Mouse (Mus musculus) heart, adult 18-20 months (tissue): Measurements from ENCODE around the gene Zfp853. TPM values are rescaled to one million over a fixed set of nuclear protein-coding genes. Genes with fewer than 3 reads are reported as not detected.
A peak's percentile ranks its signal among the peaks of the same experiment; 100 is the strongest.

ENCODE experiments used
- DNase-seq, 2 experiments: peaks; one replicate each; pipeline ENCODE4 v3.0.0; 2021 to 2022; ENCODE audit warnings: mixed read lengths in 1 of 2
- total RNA-seq, 2 experiments: library from RNA; stranded (reverse); gene quantifications; 2 replicates each; pipeline ENCODE4 v1.2.3; 2021

The Zfp853 gene
- total RNA-seq, 2 experiments from 2014 or later, result 0.13 TPM; not detected in 1

DNA sequence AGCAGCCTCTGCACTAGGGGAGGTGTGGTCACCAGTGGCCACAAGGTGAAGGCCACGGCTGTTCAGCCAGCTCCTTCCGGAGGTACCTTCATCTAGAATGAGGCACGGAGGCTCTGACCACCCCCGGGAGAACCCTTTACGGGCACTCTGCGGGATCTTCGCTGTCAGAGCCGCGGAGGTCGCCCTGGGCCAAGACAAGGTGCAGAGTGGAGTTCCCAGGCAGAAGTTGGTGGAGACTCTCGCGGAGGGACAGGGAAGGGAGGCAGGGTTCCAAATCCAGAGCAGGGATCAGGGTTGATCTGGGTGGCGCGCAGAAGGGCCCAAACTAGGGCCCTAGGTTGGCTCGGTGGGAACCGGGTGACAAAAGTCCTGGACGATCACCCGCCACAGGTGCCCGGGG lies 544 bp downstream of the Zfp853 start:
- no peak for DNase-seq

DNA sequence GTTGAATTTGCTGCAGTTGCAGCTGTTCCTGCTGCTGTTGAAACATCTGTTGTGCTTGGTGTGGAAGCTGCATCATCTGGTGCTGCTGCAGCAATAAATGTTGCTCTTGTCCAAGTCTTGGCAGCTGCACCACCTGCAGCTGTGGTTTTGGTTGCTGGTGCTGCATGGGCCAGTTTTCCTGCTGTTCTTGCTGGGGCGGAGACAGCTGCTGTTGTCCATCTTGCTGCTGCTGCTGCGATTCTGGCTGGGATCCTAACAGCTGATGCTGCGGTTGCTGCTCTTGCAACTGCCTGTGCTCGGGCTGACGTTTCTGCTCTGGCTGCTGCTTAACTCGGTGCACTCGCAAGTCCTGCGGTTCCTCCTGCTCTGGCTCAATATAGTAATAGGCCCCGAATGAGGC lies 4.1 kb downstream of the Zfp853 start:
- DNase-seq, result no peak

DNA sequence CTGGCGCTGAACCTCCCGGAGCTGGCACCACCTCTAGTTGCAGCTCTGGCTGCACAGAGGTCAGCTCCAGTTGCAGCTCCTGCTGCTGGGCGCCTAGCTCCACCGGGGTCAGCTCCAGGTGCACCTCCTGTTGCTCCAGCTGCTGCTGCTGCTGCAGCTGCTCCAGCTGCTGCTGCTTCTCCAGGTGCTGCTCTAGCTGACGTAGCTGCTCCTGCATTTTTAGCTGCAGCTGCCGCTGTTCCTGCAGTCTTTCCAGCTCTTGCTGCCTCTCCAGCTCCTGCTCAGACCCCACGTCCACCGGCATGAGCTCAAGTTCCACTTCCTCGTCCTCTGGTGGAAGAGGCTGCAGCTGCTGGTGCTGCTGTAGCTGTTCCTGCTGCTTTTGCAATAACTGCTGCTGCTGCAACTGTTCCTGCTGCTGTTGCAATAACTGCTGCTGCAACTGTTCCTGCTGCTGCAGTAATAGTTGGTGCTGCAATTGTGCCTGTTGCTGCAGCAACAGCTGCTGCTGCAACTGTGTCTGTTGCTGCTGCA lies 5.0 kb downstream of the Zfp853 start:
- no peak for DNase-seq

DNA sequence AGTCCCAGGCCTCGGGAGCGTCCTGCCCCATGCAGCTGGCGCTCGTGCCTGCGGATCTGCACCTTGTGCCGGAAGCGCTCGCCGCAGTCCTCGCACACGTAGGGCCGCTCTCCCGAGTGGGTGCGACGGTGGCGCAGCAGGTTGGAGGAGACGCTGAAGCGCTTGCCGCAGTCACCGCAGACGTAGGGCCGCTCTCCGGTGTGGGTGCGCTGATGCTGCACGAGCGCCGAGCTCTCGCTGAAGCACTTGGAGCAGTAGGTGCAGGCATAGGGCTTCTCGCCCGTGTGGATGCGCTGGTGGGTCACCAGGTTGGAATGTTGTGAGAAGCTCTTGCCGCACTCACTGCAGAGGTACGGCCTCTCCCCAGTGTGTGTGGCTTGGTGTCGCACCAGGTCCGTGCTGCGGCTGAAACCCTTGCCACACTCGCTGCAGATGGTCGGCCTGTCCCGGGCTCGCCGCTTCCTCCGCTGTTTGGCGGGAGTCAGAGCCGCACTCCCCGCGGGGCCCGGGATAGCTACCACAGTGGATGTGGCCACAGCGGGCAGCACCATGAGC lies 5.6 kb downstream of the Zfp853 start:
- no peak for DNase-seq

DNA sequence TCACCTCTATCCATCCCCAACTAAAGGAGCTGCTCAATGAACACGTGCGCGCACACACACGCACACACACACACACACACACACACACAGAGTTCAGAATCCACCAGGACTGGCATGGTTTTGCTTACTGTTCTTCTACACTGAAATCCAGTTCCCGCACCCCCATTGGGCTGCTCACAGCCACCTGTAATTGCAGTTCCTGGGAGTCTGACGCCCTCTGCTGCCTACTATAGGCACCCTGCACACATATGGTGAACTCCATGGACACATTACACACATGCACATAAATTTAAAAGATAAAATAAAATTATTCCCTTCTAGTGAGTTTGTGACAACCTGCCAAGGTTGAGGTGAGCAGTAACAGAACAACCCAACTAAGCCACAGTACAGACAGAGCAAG lies 8.7 kb downstream of the Zfp853 start:
- DNase-seq, result no peak

DNA sequence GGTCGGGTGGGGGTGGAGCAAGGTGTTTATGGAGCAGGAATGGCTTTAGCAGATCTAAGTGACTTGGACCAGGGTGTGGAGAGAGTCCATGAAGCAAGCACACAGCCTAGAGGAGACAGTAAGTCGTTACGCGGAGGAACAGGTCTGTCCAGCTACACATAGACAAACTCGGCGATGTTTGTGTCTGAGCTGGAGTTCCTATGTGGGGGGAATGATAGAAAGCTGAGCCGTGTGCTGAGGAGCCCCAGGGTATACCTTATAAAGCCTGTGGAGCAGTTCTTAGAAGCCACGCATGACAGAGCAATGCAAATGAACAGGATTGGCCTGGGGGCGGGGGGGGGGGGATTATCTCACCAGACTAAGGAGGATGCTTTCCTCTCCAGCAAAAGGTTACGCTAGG lies 14.2 kb downstream of the Zfp853 start:
- no peak for DNase-seq

DNA sequence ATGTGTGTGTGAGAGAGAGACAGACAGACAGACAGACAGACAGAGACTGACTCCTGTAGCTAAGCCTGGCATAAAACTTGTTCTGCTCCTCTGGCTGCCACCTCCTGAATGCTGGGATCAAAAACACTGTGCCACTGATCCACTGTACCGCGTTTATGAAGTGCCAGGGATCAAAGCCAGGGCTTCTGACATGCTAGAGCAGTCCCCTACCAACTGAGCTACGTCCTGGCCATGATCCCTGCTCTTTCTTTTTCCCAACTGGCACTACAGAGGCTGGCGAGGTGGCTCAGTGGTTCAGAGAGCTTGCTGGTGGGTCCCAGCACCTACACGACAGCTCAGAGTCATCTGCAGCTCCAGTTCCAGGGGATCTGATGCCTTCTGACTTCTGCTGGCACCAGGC lies 17.7 kb downstream of the Zfp853 start:
- no peak for DNase-seq

DNA sequence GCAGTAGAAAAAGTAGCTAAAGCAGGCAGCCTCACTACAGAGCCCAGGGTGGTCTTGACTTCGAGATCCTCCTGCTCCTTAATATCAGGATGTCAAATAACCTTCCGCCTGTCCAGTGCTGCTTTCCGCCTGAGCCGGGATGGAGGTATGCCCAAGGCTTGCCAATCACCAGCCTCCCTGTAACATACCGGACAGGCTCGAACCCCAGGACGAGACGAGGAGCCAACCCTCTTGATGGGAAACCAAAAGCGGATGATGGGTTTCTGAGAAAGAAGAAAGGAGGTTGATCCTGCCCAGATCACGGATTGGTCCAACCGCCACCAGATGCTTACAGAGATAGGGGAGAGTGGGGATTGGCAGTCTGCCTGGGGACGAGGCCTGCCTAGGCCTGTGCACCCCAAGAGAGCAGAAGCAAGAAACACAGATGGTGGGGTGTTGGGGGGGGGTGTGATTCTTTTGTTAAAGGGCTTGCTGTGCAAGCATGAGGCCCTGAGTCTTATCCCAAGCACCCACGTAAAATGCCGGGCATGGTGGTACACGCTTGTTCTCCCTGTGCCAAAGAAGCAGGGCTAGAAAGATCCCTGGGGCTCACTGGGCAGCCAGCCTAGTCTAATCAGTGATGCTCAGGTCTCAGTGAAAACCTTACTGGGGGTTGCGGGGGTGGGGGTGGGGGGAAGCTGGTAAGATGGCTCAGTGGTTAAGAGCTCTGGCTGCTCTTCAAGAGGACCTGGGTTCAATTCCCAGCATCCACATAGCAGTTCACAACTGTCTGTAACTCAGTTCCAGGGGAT lies 20.7 kb downstream of the Zfp853 start:
- DNase-seq, result no peak

DNA sequence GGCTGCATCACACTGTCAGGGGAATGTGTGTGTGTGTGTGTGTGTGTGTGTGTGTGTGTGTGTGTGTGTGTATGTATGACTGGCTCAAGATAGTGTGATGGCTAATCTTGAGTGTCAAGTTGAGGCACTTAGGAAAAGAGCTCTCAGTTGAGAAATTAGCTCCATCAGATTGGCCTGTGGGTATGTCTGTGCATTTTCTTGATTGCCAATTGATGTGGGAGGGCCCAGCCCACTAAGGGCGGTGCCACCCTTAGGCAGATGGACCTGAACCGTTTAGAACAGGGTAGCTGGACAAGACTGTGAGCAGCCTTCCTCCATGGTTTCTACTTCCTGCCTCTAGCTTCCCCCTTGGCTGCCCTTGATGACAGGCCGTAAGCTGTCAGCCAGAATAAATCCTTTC lies 21.3 kb downstream of the Zfp853 start:
- no peak for DNase-seq

DNA sequence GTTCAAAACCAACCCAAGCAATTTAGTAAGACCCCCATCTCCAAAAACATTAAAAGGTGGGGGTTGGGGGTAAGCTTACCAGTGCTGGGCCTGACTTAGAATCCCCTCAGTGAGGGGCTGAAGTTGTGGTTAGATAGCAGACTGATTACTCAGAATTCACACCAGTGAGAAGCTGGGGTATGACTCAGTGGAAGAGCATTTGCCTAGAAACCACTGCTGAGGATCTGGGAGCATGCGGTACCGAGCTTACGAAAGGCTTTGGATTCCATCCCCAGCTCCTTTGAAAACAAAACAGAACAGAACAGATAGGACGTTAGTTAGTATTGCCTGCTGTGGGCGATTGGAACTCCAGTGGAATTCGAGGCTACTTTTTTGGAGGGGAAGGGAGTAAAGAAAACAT lies 21.8 kb downstream of the Zfp853 start:
- peak in 1 of 2 experiments; percentile 31 for DNase-seq

DNA sequence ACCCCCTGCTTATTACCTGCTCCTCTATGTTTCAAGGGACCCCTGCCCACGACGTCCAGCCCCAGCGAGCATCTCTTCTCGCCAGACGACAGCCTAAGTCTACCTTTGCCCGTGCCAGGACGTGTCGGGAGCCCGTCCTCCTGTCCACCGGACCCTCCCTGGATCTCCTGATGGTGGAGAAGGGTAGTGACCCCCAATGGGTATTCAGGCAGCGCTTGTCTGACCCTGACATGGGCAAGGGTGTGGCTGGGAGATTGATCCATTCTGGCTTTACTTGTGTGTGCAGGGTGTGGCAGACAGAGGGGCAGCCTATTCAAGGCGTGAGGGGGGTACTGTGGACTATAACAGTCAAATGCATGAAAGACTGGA lies 23.3 kb downstream of the Zfp853 start:
- DNase-seq, result no peak

DNA sequence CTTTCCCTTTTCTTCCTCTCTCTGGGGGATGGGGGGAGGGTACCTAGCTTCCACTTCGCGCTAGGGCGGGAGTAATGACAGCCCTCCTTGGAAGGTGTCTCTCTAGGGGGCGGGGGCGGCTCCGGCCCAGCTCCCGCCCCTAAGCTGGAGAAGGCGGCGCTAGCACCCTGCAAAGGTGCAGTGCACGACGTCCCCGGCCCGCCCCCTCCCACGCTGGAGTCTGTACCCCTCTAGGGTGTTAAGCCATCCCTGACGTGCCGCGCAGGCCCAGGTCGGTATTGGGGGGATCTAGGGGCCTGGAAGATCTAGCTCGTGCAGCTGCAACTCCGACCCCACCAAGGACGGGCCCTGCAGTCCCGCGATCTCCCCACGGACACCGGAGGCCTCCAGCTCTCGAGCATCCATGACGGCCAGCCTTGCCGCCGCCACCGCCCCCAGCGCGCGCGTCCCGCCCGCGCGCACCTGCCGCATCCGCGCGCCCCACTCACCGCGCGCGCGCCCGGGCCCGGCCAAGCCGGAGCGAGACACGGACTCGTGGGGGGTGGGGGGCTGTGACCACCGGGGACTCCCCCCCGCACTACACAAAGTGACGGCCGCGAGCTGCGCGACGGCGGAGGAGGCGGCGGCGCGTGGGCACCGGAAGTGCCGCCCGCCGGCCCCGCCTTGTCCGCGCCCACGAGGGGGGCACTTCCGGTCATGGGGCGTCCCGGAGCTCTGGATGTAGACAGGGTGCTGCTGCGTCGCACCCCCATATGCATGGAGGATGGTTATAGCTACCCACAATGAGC lies 23.9 kb downstream of the Zfp853 start, which contains the start of gene Zfp316:
Zfp316 (minus strand) TSS at position 660 of the 788 bp plus-strand sequence.
- DNase-seq, result peak; percentile 79 to 80

DNA sequence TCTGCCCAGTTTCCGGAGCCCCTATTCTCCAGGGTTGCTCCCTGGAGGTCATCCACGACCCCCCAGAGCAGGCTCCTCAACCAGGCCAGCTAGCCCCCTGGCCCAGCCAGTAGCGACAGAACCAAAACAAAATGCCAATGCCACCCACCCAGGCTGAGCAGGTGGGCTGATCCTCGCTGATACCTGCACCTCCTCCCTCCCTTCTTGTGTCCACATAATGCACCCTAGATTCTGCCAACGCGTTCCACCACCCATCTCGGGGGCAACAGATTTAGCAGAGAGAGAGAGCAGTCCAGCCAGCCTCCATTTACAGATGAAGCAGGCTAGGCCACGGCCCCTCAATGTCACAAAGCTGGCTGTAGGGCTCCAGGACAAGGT lies 24.4 kb downstream of the Zfp853 start:
- DNase-seq, result no peak

DNA sequence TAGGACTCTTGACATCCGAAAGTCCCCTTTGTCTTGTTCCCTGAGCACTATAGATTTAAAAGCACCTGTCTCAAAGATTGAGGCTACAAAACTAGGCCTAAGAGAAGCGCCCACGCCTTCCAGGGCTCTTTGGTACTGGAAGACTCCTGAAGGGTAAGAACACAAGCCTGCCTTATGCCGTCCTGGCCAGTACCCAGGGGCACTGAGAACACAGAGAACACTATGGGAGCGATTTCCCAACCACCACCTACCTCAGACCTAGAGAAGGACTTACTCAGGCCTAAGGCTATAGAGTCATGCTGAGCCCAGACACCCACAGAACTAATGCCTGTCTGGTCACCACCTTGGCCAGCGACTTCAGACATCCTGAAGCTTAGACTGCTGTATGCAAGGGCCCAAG lies 26.6 kb downstream of the Zfp853 start:
- DNase-seq, result no peak

DNA sequence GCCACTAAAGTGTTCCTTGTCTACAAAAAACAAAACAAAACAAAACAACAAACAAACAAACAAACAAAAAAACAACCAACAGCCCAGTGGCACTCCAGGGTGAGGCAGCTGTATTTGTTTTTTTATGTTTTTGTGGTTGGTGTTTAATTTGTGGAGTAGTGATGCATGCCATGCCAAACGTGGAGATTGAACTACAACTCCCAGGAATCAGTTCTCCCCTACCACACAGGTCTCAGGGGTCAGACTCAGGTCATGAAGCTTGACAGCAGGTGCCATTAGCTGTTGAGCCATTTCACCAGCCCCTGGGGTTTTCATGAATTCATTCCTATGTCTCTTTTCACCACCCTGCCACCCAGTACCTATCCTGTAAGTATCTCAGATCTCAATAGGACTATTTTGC lies 28.0 kb downstream of the Zfp853 start:
- DNase-seq, result no peak

DNA sequence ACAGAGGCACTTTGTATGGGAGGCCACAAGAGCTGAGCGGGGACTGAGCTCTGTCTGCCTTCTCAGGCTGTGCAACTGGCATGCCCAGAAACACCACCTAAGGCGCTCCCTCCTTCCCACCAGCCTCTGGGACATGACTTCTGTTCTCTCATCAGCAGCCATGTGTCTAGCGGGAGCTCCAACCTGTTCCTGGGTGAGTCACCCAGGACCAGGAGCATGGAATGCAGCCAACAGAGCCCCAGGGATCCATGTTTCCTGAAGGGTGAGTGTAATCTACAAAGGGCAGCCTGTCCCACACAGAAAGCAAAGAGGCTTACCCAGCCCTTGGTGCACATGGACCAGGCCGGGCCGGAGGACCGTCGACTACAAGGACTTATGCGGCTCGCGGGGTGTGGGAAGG lies 28.7 kb downstream of the Zfp853 start:
- no peak for DNase-seq

DNA sequence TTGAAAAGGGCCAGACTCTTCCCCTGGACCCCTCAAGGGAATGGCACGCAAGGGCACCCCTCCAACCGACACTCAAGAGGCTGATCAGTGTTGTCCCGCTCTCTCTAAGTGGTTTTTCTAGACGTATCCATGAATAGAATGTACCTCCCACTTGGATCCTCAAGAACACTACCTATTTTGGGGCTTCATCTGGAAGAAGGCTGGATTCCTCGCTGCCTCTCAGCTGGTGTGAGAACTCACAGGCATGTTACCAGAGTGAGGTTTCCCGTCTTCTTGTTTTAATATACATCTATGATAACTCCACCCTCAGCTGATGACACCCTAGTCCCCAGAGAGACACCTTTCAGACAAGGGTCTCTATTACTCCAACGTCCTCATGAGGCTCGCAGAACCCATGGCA lies 31.8 kb downstream of the Zfp853 start:
- DNase-seq, result no peak

DNA sequence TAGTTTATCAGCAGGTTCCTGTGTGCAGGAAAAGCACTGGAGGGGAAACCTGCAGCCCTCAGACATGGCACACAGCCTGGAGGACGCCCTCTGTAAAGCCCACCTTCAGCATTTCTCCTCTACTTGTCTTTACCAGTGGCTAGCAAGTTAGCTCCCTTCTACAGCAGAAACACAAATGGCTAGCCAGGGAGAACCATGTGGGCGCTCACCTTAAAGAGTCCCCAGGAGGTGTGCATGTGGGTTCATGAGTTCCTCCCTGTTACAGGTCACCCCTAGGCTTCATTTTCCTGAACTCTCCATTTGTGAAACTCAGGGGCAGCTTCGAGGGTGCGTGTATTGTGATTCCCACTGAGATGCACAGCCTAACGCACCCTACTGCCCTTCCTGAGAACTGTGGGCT lies 37.6 kb downstream of the Zfp853 start:
- DNase-seq, result no peak

DNA sequence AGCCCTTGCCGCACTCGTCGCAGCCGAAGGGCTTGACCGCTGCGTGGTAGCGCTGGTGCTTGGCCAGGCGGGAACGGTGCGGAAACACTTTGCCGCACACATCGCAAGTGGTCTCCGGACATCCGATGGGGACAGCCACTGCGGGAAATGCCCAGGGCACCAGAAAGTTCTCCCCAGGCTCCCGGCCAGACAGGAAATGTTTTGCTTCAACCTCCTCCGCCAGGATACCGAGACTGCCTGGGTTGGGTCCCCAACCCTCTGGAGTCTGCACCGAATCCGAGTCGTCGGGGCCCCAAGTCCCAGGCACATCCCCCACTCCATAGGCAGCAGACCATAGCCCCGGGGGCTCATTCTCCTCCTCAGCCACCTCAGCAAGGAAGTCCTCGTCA lies 38.3 kb downstream of the Zfp853 start:
- DNase-seq, result no peak

DNA sequence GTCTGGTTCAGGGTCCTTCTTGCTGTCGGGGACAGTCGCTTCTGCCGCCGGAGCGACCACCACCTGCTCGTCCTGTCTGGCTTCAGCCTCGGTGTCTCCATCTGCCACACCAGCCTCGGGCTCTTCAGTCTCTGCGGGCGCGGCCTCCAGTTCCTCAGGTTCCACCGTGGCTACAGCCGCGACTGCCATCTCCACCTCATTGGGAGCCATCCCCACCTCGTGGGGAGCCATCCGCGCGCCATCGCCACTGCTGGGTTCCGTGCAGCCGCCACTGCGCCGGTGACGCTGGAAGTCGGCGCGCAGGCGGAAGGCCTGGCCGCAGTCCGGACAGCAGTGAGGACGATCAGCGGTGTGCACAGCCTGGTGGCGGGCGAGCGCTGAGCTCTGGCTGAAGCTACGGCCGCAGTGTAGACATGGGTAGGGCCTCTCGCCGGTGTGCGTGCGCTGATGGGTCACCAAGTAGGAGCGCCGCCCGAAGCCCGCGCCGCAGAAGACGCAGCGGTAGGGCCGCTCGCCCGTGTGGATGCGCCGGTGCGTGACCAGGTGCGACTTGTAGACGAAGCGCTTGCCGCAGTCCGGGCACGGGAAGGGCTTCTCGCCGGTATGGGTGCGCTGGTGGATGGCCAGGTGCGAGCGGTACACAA lies 38.8 kb downstream of the Zfp853 start:
- DNase-seq, result no peak

DNA sequence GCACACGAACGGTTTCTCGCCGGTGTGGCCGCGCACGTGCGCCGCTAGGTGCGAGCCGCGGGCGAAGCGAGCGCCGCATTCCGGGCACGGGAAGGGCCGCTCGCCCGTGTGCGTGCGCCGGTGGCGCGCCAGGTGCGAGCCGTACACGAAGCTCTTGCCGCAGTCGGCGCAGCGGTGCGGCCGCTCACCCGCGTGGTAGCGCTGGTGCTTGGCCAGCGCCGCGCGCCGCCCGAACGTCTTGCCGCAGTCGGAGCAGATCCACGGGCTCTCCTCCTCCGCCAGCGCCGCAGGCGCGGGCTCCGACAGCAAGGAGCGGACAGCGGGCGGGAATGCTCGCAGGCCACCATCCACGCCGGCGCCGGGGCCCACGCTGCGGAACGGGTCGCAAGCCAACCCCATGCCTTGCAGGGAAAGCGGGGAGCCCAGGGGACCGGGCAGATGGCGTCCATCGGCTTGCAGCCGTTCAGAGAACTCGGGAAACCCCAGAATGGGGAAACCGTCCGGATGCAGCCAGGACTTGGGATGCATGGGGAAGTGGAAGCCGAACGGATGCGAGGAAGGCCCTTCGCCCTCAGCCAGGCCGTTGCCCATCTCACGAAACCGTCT lies 39.4 kb downstream of the Zfp853 start:
- DNase-seq, result no peak

DNA sequence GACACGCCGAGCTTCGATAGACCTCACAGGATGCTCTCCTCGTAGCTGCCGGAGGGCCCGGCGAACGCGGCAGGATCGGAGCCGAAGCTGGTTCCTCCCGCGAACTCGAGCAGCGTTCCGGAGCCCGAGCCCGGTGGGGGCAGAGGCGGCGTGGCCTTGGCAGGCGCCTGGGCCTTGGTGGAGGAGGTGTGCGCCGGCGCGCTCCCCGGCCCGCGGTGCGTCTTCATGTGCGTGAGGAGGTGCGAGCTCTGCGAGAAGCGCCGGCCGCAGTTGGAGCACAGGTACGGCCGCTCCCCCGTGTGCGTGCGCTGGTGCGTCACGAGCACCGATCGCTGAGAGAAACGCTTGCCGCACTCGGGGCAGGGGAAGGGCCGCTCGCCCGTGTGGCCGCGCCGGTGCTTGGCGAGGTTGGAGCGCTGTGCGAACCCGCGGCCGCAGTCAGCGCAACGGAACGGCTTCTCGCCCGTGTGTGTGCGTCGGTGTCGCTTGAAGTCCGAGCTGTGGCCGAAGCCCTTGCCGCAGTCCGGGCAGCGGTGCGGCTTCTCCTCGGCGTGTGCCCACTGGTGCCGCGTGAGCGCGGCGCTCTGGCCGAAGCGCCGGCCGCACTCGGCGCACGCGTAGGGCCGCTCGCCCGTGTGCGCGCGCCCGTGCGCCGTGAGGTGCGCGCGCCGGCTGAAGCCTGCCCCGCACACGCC lies 40.1 kb downstream of the Zfp853 start:
- no peak for DNase-seq
